Mouse (Mus musculus) stomach, embryonic 16.5 days (tissue): Measurements from ENCODE around the gene Rnf223. TPM values are rescaled to one million over a fixed set of nuclear protein-coding genes. Genes with fewer than 3 reads are reported as not detected.

Experiments used
- polyA plus RNA-seq: library from polyadenylated mRNA; unstranded; fragments of >200 nt; fragmentation: Nextera tagmentation; extraction: Ambion mirVana; gene quantifications from 2 replicates; pipeline ENCODE4 v1.2.1, GENCODE M21; 2015

Rnf223 gene
- polyA plus RNA-seq, 1 experiment from 2014 or later = 1.1 TPM

Other genes with a start within 250 kb of the Rnf223 start
- gene Pusl1, start 238.7 kb upstream of the Rnf223 start, polyA plus RNA-seq = 51.2 and 54.1 TPM in 2 replicates
- gene Acap3, start 238.7 kb upstream of the Rnf223 start, polyA plus RNA-seq = 18.0 and 24.0 TPM in 2 replicates
- 71.6 and 74.5 TPM in 2 replicates for gene Ube2j2, start 186.7 kb upstream of the Rnf223 start, polyA plus RNA-seq
- gene C1qtnf12, start 168.2 kb upstream of the Rnf223 start, polyA plus RNA-seq = 32.0 and 37.6 TPM in 2 replicates
- gene B3galt6, start 137.9 kb upstream of the Rnf223 start, polyA plus RNA-seq = 11.0 and 11.6 TPM in 2 replicates
- gene Sdf4, start 137.6 kb upstream of the Rnf223 start, polyA plus RNA-seq = 165 and 166 TPM in 2 replicates
- 0.30 and 0.87 TPM in 2 replicates for gene Tnfrsf4, start 116.7 kb upstream of the Rnf223 start, polyA plus RNA-seq
- gene Tnfrsf18, start 104.3 kb upstream of the Rnf223 start, polyA plus RNA-seq = 2.4 and 3.1 TPM in 2 replicates
- gene Ttll10, start 71.1 kb upstream of the Rnf223 start, polyA plus RNA-seq = 4.6 and 5.0 TPM in 2 replicates
- gene 9430015G10Rik, start 20.5 kb upstream of the Rnf223 start, polyA plus RNA-seq = 26.8 and 32.3 TPM in 2 replicates
- gene Agrn, start 67.0 kb downstream of the Rnf223 start, polyA plus RNA-seq = 62.8 and 63.6 TPM in 2 replicates
- 1.4 and 2.3 TPM in 2 replicates for gene Isg15, start 70.3 kb downstream of the Rnf223 start, polyA plus RNA-seq
- 2.3 and 2.4 TPM in 2 replicates for gene AW011738, start 72.8 kb downstream of the Rnf223 start, polyA plus RNA-seq
- gene Perm1, start 85.4 kb downstream of the Rnf223 start, polyA plus RNA-seq = 3.6 and 5.4 TPM in 2 replicates
- gene Plekhn1, start 104.3 kb downstream of the Rnf223 start, polyA plus RNA-seq = 27.7 and 36.6 TPM in 2 replicates
- gene Noc2l, start 105.5 kb downstream of the Rnf223 start, polyA plus RNA-seq = 53.6 and 56.3 TPM in 2 replicates
- 1.3 and 1.4 TPM in 2 replicates for gene Samd11, start 125.1 kb downstream of the Rnf223 start, polyA plus RNA-seq
- not detected in 2 replicates for gene Vmn2r-ps159, start 200.6 kb downstream of the Rnf223 start, polyA plus RNA-seq